In the genomic region with DNA sequence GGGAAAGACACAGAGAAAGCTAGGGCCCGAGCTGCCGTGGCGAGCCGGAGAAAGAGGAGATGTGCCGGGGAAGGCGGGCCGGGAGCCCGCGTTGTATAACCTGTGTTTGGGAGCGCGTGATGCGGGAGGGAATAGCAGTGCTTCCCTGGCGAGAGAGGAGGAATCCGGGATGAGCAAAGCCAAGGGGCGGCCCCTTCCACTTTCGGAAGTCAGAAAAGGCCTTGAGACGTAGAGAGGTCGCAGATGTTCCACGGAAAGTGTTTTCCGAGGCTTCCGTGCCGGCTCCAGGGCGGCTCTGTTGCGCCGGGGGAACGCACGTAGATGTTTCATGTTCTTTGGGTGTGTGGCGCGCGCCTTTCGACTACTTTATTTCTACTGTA, we compare ENCODE assay signal across 9 mouse cellular contexts. TPM values are rescaled to one million over a fixed set of nuclear protein-coding genes. Genes with fewer than 3 reads are reported as not detected.
DNase-seq lines count a peak whose midpoint lies in the region; ATAC-seq and TF ChIP-seq lines count a peak whose summit lies in the region.
"Had no signal": no experiment of that assay in that cellular context is flagged by ENCODE, and none has a peak within 500 bp of the region (broad histone marks: within the 10 kb centered on the region; RNA-seq: fewer than 3 reads in every experiment).

No protein-coding gene starts in this region.

- H3K9ac ChIP-seq in intestine, embryonic 14.5 days (ENCODE audit: low read length), result peak overlapping the region; percentile 95

- no peaks in the 10 kb centered on the region for H3K27me3 ChIP-seq in E14TG2a.4 (ENCODE audit: insufficient read depth, low read length)
- no peaks in the 10 kb centered on the region for H3K27me3 ChIP-seq in intestine, embryonic 14.5 days (replicated peaks; ENCODE audit: control insufficient read depth, insufficient read depth, low read length)

- no peak for TF ChIP-seq CTCF in E14TG2a.4 (conservative IDR thresholded peaks at IDR 0.05; ENCODE audit: low read length)

- peaks cover 38% of the 10 kb centered on the region for H3K36me3 ChIP-seq in E14TG2a.4 (ENCODE audit: insufficient read depth, low read length)
- H3K36me3 ChIP-seq in intestine, embryonic 14.5 days (ENCODE audit: control insufficient read depth, insufficient read depth, low read length), result 0 out of 2 replicates have a peak, but pooled peaks cover 8% of the 10 kb centered on the region

- peak; percentile 33 to 59 for DNase-seq in frontal cortex, adult 2 months (ENCODE audit: extremely low spot score in 1 of 2, low spot score in 1 of 2)
- no peak for DNase-seq in frontal cortex, postnatal 36 days (ENCODE audit: low spot score in 2 of 2)
- no peak for DNase-seq in intestine, embryonic 14.5 days (ENCODE audit: low spot score)
- peak; percentile 66 for DNase-seq in lung, postnatal 36 days
- DNase-seq in yolk sac, embryonic 10.5 days (ENCODE audit: low spot score), result no peak
- no peak for DNase-seq in cerebellum, adult 9-11 months

- H3K27ac ChIP-seq in intestine, embryonic 14.5 days (ENCODE audit: low read depth), result peak overlapping the region; percentile 95

- peaks cover 53% of the 10 kb centered on the region for H3K4me1 ChIP-seq in E14TG2a.4 (replicated peaks; ENCODE audit: low read depth, low read length)
- peaks cover 14% of the 10 kb centered on the region; the same call in 1 of the 2 replicates for H3K4me1 ChIP-seq in intestine, embryonic 14.5 days (replicated peaks; ENCODE audit: control insufficient read depth, insufficient read depth, low read length)

- no peaks in the 10 kb centered on the region for H3K9me3 ChIP-seq in E14TG2a.4 (ENCODE audit: low read length)
- no peaks in the 10 kb centered on the region for H3K9me3 ChIP-seq in intestine, embryonic 14.5 days (ENCODE audit: control insufficient read depth, low read length)

- ATAC-seq in erythroid progenitor cell, adult 5-6 weeks (replicated peaks; ENCODE audit: low FRiP score, poor library complexity, severe bottlenecking), result peak; percentile 36
- peak; percentile 57 for ATAC-seq in intestine, embryonic 14.5 days (replicated peaks; ENCODE audit: low FRiP score, low TSS enrichment, low read depth)

- H3K4me3 ChIP-seq in E14TG2a.4 (replicated peaks; ENCODE audit: low read length), result peak overlapping the region; percentile 96
- peak overlapping the region; percentile 96 for H3K4me3 ChIP-seq in intestine, embryonic 14.5 days (ENCODE audit: low read depth, low read length)

- peak overlapping the region; percentile 92 for H3K4me2 ChIP-seq in intestine, embryonic 14.5 days (ENCODE audit: low read length)

- WGBS in intestine, embryonic 14.5 days, result under 1% methylated on average over 31 of the region's 31 CpGs

RNA-seq across cellular contexts. Expression of gene Ccnt2, which starts 0.5 kb away (rescaled TPM):
- polyA plus RNA-seq in frontal cortex, adult 2 months (2012; rRNA removed), result 55.2 and 58.6 TPM in 2 replicates
- total RNA-seq in erythroid progenitor cell, adult 5-6 weeks (2015; ENCODE audit: low replicate concordance), result 84.3 and 112 TPM in 2 replicates
- 111 and 112 TPM in 2 replicates for total RNA-seq in erythroid progenitor cell, adult 5-6 weeks (2017; ENCODE audit: low replicate concordance)
- polyA plus RNA-seq in intestine, embryonic 14.5 days (2014; fragmentation: Nextera tagmentation; extraction: Ambion mirVana), result 73.1 and 74.0 TPM in 2 replicates

RNA-seq across cellular contexts. Expression of gene Acmsd, which starts 45.3 kb away (rescaled TPM):
- polyA plus RNA-seq in frontal cortex, adult 2 months (2012; rRNA removed), result not detected in 2 replicates
- 37.8 and 40.7 TPM in 2 replicates for total RNA-seq in erythroid progenitor cell, adult 5-6 weeks (2015; ENCODE audit: low replicate concordance)
- 19.8 and 22.7 TPM in 2 replicates for total RNA-seq in erythroid progenitor cell, adult 5-6 weeks (2017; ENCODE audit: low replicate concordance)
- 0.16 TPM in 1 of 2 replicates, not detected in the other for polyA plus RNA-seq in intestine, embryonic 14.5 days (2014; fragmentation: Nextera tagmentation; extraction: Ambion mirVana)
- polyA plus RNA-seq: brain, embryonic 14.5 days had no signal

Comparison
In these comparisons a context has a peak if more than half of its experiments do, and no peak if none do; other contexts are left out.
1. DNase-seq: peak in frontal cortex, adult 2 months (2 of 2) and lung, postnatal 36 days (single experiment); none in frontal cortex, postnatal 36 days (0 of 2), intestine, embryonic 14.5 days (single experiment), yolk sac, embryonic 10.5 days (single experiment) and cerebellum, adult 9-11 months (single experiment).